Mouse (Mus musculus): Measurements from ENCODE around the gene Ier3. TPM values are rescaled to one million over a fixed set of nuclear protein-coding genes. Genes with fewer than 3 reads are reported as not detected.

Gene Ier3
- polyA plus RNA-seq, 1 experiment from 2014 or later = 16.8 TPM

DNA sequence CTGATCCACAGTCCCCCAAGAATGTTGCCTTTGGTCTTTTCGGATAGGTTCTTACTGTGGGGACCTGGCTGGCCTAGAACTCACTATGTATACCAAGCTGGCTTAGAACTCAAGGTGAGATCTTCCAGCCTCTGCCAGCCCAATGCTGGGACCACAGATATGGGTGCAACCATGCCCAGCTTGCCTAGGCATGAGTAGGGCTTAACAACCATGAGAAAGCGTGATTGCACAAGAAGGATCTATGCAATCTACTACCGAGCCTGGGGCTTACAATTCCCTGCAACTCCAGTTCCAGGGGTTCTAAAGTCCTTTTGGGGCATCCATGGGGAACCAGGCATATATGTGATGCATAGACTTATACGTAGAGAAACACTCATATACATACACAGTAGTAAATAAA lies 30.6 kb upstream of the Ier3 start:
- no peak for ATAC-seq
- Histone ChIP-seq H3K27ac (no peak overlapping the region), H3K4me1 (peaks cover 16% of the 10 kb centered on the region), H3K36me3 (no peaks in the 10 kb centered on the region), H3K4me3 (no peak overlapping the region), H3K4me2 (no peak overlapping the region), H3K9me3 (replicated peaks) (no peaks in the 10 kb centered on the region), H3K27me3 (replicated peaks) (no peaks in the 10 kb centered on the region), H3K9ac (no peak overlapping the region)
- 72% methylated on average over 4 of the region's 4 CpGs for whole genome bisulfite sequencing (ENCODE audit: insufficient replicate concordance)

- Histone ChIP-seq H3K27ac (no peak overlapping the region), H3K9me3 (replicated peaks) (no peaks in the 10 kb centered on the region), H3K4me3 (no peak overlapping the region), H3K4me1 (peaks cover 28% of the 10 kb centered on the region), H3K9ac (no peak overlapping the region), H3K27me3 (replicated peaks) (no peaks in the 10 kb centered on the region), H3K4me2 (no peak overlapping the region), H3K36me3 (no peaks in the 10 kb centered on the region)
- WGBS (ENCODE audit: insufficient replicate concordance) = 55% methylated on average over 2 of the region's 2 CpGs
- ATAC-seq = no peak
Observed at GRCm38 (mm10) chr17:35792837-35793236, 28.6 kb upstream of the Ier3 start.

DNA sequence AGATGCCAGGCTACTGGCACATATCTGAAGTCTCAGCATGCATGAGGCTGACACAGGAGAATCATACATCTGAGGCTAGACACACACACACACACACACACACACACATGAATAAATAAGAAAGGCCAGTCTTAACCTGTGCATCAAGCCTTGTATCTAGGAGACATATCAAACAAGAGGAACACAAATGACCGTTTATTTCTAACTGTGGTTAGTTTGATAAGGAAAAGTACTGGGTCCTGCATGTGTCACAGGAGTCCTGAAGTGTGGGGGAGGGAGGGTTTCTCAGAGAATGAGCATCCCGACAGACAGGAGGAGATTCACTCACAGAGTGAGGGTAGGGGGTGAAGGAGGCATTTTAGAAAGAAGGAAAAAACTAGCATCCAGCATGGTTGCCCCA lies 26.4 kb upstream of the Ier3 start:
- peak overlapping the region; percentile 41; the same call in 1 of the 2 replicates for H3K27ac ChIP-seq
- H3K9me3 ChIP-seq (replicated peaks) = no peaks in the 10 kb centered on the region
- H3K4me2 ChIP-seq = 0 out of 2 replicates have a peak overlapping the region, but pooled peaks have one; percentile 8
- peaks cover 28% of the 10 kb centered on the region for H3K4me1 ChIP-seq
- no peak overlapping the region for H3K4me3 ChIP-seq
- 9% methylated on average over 2 of the region's 2 CpGs for WGBS (ENCODE audit: insufficient replicate concordance)
- H3K9ac ChIP-seq = no peak overlapping the region
- H3K36me3 ChIP-seq = no peaks in the 10 kb centered on the region
- peak; percentile 54 for ATAC-seq
- no peaks in the 10 kb centered on the region for H3K27me3 ChIP-seq (replicated peaks)

DNA sequence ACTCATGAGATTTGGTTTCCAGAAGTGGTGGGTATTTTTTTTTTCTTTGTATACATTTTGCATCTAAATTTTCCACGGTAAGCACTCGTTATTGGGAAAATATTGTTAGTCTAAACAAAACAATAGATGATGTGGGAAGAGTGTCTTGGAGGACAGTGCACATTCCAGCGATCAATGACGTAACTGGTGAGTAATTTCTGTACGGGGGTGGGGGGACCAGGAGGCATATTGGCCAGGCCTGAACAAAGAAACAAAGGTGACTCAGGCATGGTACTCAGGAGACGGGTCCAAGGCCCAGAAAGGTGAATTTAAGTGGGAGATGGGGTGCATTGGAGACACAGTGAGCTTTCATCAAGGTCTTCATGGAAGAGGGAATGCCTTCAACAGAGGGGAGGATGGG lies 25.8 kb upstream of the Ier3 start:
- Histone ChIP-seq H3K27ac (peak overlapping the region; percentile 30; the same call in 1 of the 2 replicates), H3K36me3 (no peaks in the 10 kb centered on the region), H3K4me2 (no peak overlapping the region), H3K9ac (no peak overlapping the region), H3K4me1 (peaks cover 28% of the 10 kb centered on the region), H3K27me3 (replicated peaks) (no peaks in the 10 kb centered on the region), H3K4me3 (no peak overlapping the region), H3K9me3 (replicated peaks) (no peaks in the 10 kb centered on the region)
- WGBS (ENCODE audit: insufficient replicate concordance) = 74% methylated on average over 6 of the region's 6 CpGs
- no peak for ATAC-seq

GRCm38 (mm10) chr17:35796835-35797234 lies 24.6 kb upstream of the Ier3 start:
- Histone ChIP-seq H3K36me3 (no peaks in the 10 kb centered on the region), H3K9ac (no peak overlapping the region), H3K4me1 (peaks cover 28% of the 10 kb centered on the region), H3K4me3 (no peak overlapping the region), H3K27ac (no peak overlapping the region), H3K9me3 (replicated peaks) (no peaks in the 10 kb centered on the region), H3K27me3 (replicated peaks) (no peaks in the 10 kb centered on the region), H3K4me2 (no peak overlapping the region)
- no peak for ATAC-seq
- WGBS (ENCODE audit: insufficient replicate concordance) = 20% methylated on average over 5 of the region's 5 CpGs

GRCm38 (mm10) chr17:35800905-35801304 lies 20.6 kb upstream of the Ier3 start:
- no peaks in the 10 kb centered on the region for H3K36me3 ChIP-seq
- H3K9ac ChIP-seq = no peak overlapping the region
- H3K4me3 ChIP-seq = no peak overlapping the region
- no peak for ATAC-seq
- 76% methylated on average over 2 of the region's 2 CpGs for WGBS (ENCODE audit: insufficient replicate concordance)
- no peak overlapping the region for H3K27ac ChIP-seq
- H3K27me3 ChIP-seq (replicated peaks) = no peaks in the 10 kb centered on the region
- peaks cover 13% of the 10 kb centered on the region for H3K4me1 ChIP-seq
- no peaks in the 10 kb centered on the region for H3K9me3 ChIP-seq (replicated peaks)
- no peak overlapping the region for H3K4me2 ChIP-seq

DNA sequence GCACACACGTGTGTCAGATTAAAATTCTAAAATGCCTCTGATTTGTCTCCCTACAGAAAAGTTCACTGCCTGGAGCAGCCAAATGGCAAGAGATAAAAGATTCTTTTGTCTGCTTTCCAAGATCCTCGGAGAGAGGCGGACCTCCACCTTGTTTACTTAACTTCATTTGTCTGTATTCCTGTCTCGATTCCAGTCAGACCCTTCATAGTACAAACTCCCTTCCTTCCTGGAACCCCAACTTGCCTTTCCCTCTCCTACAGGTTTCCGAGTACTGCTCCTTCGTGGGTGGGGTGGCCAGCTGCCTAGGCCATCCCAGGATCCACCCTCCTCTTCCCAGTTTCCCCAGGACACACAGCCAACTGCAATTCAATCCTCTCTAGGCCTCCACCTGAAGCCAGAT lies 18.5 kb upstream of the Ier3 start:
- H3K27me3 ChIP-seq (replicated peaks) = no peaks in the 10 kb centered on the region
- H3K9me3 ChIP-seq (replicated peaks) = no peaks in the 10 kb centered on the region
- H3K4me1 ChIP-seq = no peaks in the 10 kb centered on the region
- H3K9ac ChIP-seq = no peak overlapping the region
- H3K27ac ChIP-seq = no peak overlapping the region
- no peak for ATAC-seq
- H3K36me3 ChIP-seq = no peaks in the 10 kb centered on the region
- H3K4me3 ChIP-seq = no peak overlapping the region
- H3K4me2 ChIP-seq = no peak overlapping the region
- 60% methylated on average over 6 of the region's 6 CpGs for WGBS (ENCODE audit: insufficient replicate concordance)

DNA sequence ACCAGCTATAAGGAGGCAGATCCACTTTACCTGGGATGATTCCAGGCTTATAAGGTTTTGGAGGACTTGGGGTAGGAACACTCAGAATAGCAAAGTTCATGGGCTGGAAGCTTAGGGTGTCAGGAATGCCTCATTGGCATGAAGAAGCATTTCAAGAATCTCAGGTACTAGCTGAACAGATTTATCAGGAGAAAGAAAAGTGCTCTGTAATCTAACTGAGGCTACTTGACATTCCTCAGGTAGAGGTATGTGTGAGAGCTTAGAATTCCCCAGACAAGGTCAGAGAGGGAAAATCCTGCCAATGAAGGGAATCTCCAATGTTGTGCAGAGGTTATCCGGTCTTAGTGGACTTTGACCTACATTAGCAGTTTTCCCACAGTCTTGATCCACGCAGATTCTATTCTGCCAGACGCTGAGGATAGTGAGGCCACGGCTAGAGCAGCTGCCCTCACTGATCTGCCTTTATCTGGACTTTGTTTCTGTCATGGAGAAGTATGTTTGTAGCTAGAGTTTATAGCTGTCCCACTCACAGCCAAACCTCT lies 17.6 kb upstream of the Ier3 start:
- Histone ChIP-seq H3K9ac (no peak overlapping the region), H3K9me3 (replicated peaks) (no peaks in the 10 kb centered on the region), H3K4me3 (no peak overlapping the region), H3K4me2 (no peak overlapping the region), H3K27me3 (replicated peaks) (no peaks in the 10 kb centered on the region), H3K27ac (no peak overlapping the region), H3K36me3 (no peaks in the 10 kb centered on the region), H3K4me1 (no peaks in the 10 kb centered on the region)
- ATAC-seq = no peak
- 60% methylated on average over 4 of the region's 4 CpGs for WGBS (ENCODE audit: insufficient replicate concordance)

DNA sequence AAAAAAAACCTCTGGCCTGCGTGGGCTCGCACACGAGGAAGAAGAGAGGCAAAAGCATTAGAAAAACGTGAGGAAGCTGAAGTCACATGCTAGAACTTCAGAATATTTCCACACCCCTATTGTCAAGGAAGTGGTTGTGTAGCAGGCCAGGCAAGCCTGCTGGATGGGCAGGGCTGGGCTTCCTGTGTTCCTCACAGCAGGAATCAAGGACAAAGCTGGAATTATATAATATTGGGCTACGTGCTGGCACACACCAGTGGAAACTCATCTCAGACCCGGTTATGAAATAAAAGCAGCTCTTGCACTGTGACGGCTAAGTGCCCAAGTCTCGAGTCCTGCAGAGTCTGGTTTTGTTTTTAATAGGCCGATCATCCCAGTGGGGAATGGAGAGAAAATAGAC lies 13.4 kb upstream of the Ier3 start:
- H3K4me3 ChIP-seq = no peak overlapping the region
- no peaks in the 10 kb centered on the region for H3K9me3 ChIP-seq (replicated peaks)
- no peak overlapping the region for H3K4me2 ChIP-seq
- no peaks in the 10 kb centered on the region for H3K36me3 ChIP-seq
- 0 out of 2 replicates have a peak, but pooled peaks cover 9% of the 10 kb centered on the region for H3K4me1 ChIP-seq
- no peak overlapping the region for H3K9ac ChIP-seq
- no peak for ATAC-seq
- WGBS (ENCODE audit: insufficient replicate concordance) = 60% methylated on average over 9 of the region's 9 CpGs
- H3K27ac ChIP-seq = no peak overlapping the region
- H3K27me3 ChIP-seq (replicated peaks) = no peaks in the 10 kb centered on the region

GRCm38 (mm10) chr17:35809395-35809794 lies 12.1 kb upstream of the Ier3 start:
- H3K4me2 ChIP-seq = no peak overlapping the region
- no peaks in the 10 kb centered on the region for H3K9me3 ChIP-seq (replicated peaks)
- H3K36me3 ChIP-seq = no peaks in the 10 kb centered on the region
- ATAC-seq = no peak
- no peak overlapping the region for H3K4me3 ChIP-seq
- H3K4me1 ChIP-seq = peaks cover 15% of the 10 kb centered on the region
- no peaks in the 10 kb centered on the region for H3K27me3 ChIP-seq (replicated peaks)
- 83% methylated on average over 11 of the region's 11 CpGs for WGBS (ENCODE audit: insufficient replicate concordance)
- H3K9ac ChIP-seq = no peak overlapping the region
- H3K27ac ChIP-seq = no peak overlapping the region

DNA sequence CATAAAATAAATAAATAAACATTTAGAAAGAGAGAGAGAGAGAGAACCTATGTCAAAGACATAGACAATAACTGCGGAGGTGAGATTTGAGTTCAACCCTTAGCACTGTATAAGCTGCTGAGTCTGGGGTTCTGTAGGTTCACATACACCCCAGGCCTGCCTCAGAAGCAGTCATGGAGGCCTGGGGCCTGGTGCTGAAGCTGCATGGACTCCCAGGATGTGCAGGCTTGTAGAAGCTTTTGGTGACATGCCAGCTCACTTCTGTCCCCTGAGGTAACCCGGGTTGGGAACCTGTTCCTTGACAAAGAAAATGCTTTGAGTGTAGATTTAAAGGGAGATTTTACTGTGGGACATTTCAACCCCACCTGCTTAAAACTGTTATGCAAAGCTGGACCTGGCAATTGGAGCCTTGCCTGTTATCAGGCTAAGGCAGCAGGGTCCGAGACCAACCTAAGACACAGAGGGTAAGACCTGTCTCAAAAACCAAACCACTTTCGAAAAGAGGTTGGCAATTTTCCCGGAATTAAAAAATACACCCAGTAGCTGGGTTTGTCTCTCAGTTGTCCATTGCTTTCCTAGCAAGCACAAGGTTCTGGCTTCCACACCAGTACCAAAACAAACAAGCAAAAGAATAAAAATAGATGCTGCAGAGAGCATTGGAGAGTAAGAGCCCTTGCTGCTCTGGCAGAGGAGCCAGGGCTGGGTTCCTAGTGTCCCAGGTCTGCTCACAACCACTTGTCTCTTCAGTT lies 10.4 kb upstream of the Ier3 start:
- no peak overlapping the region for H3K4me3 ChIP-seq
- H3K4me2 ChIP-seq = no peak overlapping the region
- no peak overlapping the region for H3K9ac ChIP-seq
- WGBS (ENCODE audit: insufficient replicate concordance) = 65% methylated on average over 5 of the region's 5 CpGs
- H3K27me3 ChIP-seq (replicated peaks) = no peaks in the 10 kb centered on the region
- peaks cover 29% of the 10 kb centered on the region for H3K4me1 ChIP-seq
- H3K9me3 ChIP-seq (replicated peaks) = no peaks in the 10 kb centered on the region
- no peak for ATAC-seq
- H3K36me3 ChIP-seq = no peaks in the 10 kb centered on the region
- no peak overlapping the region for H3K27ac ChIP-seq

DNA sequence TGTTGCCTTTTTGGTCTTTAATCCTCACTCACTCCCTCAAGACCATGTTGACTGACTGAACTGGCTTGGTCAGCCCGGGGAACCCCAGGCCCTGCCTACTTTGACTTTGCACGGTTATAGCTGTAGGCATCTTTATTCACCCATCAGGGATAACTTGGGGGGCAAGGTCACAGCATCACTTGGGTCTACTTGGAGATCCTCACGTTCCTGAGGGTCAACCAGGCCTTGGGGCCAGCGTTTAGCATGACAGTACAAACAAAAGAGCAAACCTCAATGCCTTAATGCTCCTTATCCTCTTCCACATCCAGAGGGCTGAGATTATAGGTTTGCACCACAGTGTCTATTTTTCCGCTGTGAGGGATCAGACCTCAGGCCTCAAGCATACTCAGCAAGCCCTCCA lies 9.2 kb upstream of the Ier3 start:
- H3K4me3 ChIP-seq = no peak overlapping the region
- WGBS (ENCODE audit: insufficient replicate concordance) = 74% methylated on average over 5 of the region's 5 CpGs
- H3K4me1 ChIP-seq = peaks cover 39% of the 10 kb centered on the region
- no peak overlapping the region for H3K4me2 ChIP-seq
- no peaks in the 10 kb centered on the region for H3K36me3 ChIP-seq
- no peaks in the 10 kb centered on the region for H3K27me3 ChIP-seq (replicated peaks)
- H3K9ac ChIP-seq = no peak overlapping the region
- H3K9me3 ChIP-seq (replicated peaks) = no peaks in the 10 kb centered on the region
- H3K27ac ChIP-seq = no peak overlapping the region
- ATAC-seq = no peak

All from liver, embryonic 12.5 days (tissue).